Mouse (Mus musculus) lung, postnatal 0 days (tissue): ENCODE data around the gene Xbp1. TPM values are rescaled to one million over a fixed set of nuclear protein-coding genes. Genes with fewer than 3 reads are reported as not detected.
"Not testable (repeated sequence)": the region's sequence is repeated elsewhere in the genome, so short reads cannot be mapped to it uniquely, and the experiment has no call there.

Experiments used
- ATAC-seq: fragments of 200-750 bp; cut with Nextera tagmentation; 2 replicates; pipeline ENCODE4 v1.8.0; 2017; ENCODE audit warnings: moderate library complexity
- DNase-seq: peaks from one replicate; pipeline ENCODE4 v3.0.0-alpha.2; 2016; ENCODE audit warnings: low spot score
- H3K27ac ChIP-seq: fragments of 300-500 bp; sonication (generic); 2 replicates; pipeline ENCODE4 v1.5.1; 2014; ENCODE audit warnings: antibody characterized with exemption, mild to moderate bottlenecking, low read length, mixed read lengths
- H3K27me3 ChIP-seq: fragments of 300-500 bp; sonication (generic); replicated peaks from 2 replicates; pipeline ENCODE4 v1.6.1; 2014; ENCODE audit warnings: low read length, mixed read lengths; ENCODE audit not compliant: insufficient read depth
- H3K36me3 ChIP-seq: fragments of 300-500 bp; sonication (generic); 2 replicates; pipeline ENCODE4 v1.6.1; 2014; ENCODE audit warnings: low read length, mixed read lengths; ENCODE audit not compliant: insufficient read depth
- H3K4me1 ChIP-seq: fragments of 300-500 bp; sonication (generic); 2 replicates; pipeline ENCODE4 v1.6.1; 2014; ENCODE audit warnings: antibody characterized with exemption, low read depth, low read length, mixed read lengths; ENCODE audit not compliant: insufficient read depth
- H3K4me2 ChIP-seq: fragments of 300-500 bp; sonication (generic); replicated peaks from 2 replicates; pipeline ENCODE4 v1.6.1; 2014; ENCODE audit warnings: low read depth, mild to moderate bottlenecking, low read length, moderate library complexity, mixed read lengths
- H3K4me3 ChIP-seq: fragments of 300-500 bp; sonication (generic); 2 replicates; pipeline ENCODE4 v1.5.1; 2014; ENCODE audit warnings: low read depth, low read length
- H3K9ac ChIP-seq: fragments of 300-500 bp; sonication (generic); replicated peaks from 2 replicates; pipeline ENCODE4 v1.6.1; 2014; ENCODE audit warnings: low read depth, mild to moderate bottlenecking
- H3K9me3 ChIP-seq: fragments of 300-500 bp; sonication (generic); 2 replicates; pipeline ENCODE4 v1.6.1; 2016; ENCODE audit warnings: low read length, mixed read lengths
- CTCF ChIP-seq: IDR thresholded peaks from 2 replicates; pipeline ENCODE4 v1.5.1; 2016; ENCODE audit warnings: antibody characterized with exemption, mild to moderate bottlenecking
- EP300 ChIP-seq: IDR thresholded peaks from 2 replicates; pipeline ENCODE4 v1.6.1; 2016; ENCODE audit warnings: antibody characterized with exemption, mild to moderate bottlenecking, control low read depth
- WGBS: fragments of 180-500 bp; shearing (Covaris S2); extraction: QIAGEN DNeasy Blood & Tissue Kit; methylation state at CpG from one replicate; pipeline ENCODE4 v1.1.7; 2014; 5-methylcytosine and 5-hydroxymethylcytosine counted together
- polyA plus RNA-seq: library from polyadenylated mRNA; unstranded; fragments of >200 nt; fragmentation: Nextera tagmentation; extraction: Ambion mirVana; gene quantifications from 2 replicates; pipeline ENCODE4 v1.2.1, GENCODE M21; 2015

Xbp1 gene
- polyA plus RNA-seq, 1 experiment from 2014 or later: 211 TPM

- H3K4me2 ChIP-seq: no peak overlapping the region
- no peak overlapping the region for H3K27ac ChIP-seq
- 49% methylated on average over 6 of the region's 6 CpGs for WGBS
- no peak for DNase-seq
- no peak overlapping the region for H3K9ac ChIP-seq
- H3K27me3 ChIP-seq: no peaks in the 10 kb centered on the region
- no peak overlapping the region for H3K4me3 ChIP-seq
- TF ChIP-seq EP300 (no peak), CTCF (no peak)
- 0 out of 2 replicates have a peak, but pooled peaks cover 4% of the 10 kb centered on the region for H3K4me1 ChIP-seq
- H3K9me3 ChIP-seq: no peaks in the 10 kb centered on the region
- peaks cover 26% of the 10 kb centered on the region for H3K36me3 ChIP-seq
- ATAC-seq: peak; percentile 21; the same call in 1 of the 2 replicates
Observed at GRCm38 (mm10) chr11:5530717-5531116, 10.3 kb downstream of the Xbp1 start.

GRCm38 (mm10) chr11:5533108-5533507 lies 12.6 kb downstream of the Xbp1 start:
- DNase-seq (peak; percentile 44), ATAC-seq (peak; percentile 73)
- WGBS: 33% methylated on average over 5 of the region's 5 CpGs
- no peak overlapping the region for H3K4me2 ChIP-seq
- H3K4me1 ChIP-seq: 0 out of 2 replicates have a peak, but pooled peaks cover 4% of the 10 kb centered on the region
- no peaks in the 10 kb centered on the region for H3K27me3 ChIP-seq
- no peak overlapping the region for H3K4me3 ChIP-seq
- 0 out of 2 replicates have a peak, but pooled peaks have one; percentile 15 for TF ChIP-seq EP300
- TF ChIP-seq CTCF: peak; percentile 35
- H3K36me3 ChIP-seq: peaks cover 24% of the 10 kb centered on the region
- H3K27ac ChIP-seq: no peak overlapping the region
- H3K9me3 ChIP-seq: no peaks in the 10 kb centered on the region
- H3K9ac ChIP-seq: no peak overlapping the region

- not testable (repeated sequence) for H3K27ac ChIP-seq, H3K4me3 ChIP-seq, H3K9me3 ChIP-seq, H3K4me1 ChIP-seq, H3K4me2 ChIP-seq, ATAC-seq, H3K9ac ChIP-seq, H3K27me3 ChIP-seq, DNase-seq
- WGBS: 83% methylated on average over 4 of the region's 4 CpGs
- peaks cover 14% of the 10 kb centered on the region for H3K36me3 ChIP-seq
Observed at GRCm38 (mm10) chr11:5537454-5537853, 17.0 kb downstream of the Xbp1 start.

GRCm38 (mm10) chr11:5540331-5540730 lies 19.9 kb downstream of the Xbp1 start:
- Histone ChIP-seq H3K4me1 (peaks cover 5% of the 10 kb centered on the region; the same call in 1 of the 2 replicates), H3K27me3 (no peaks in the 10 kb centered on the region), H3K27ac (no peak overlapping the region), H3K9ac (no peak overlapping the region), H3K36me3 (no peaks in the 10 kb centered on the region), H3K4me3 (0 out of 2 replicates have a peak overlapping the region, but pooled peaks have one; percentile 84), H3K9me3 (no peaks in the 10 kb centered on the region), H3K4me2 (peak overlapping the region; percentile 80; the same call in 1 of the 2 replicates)
- ATAC-seq (no peak), DNase-seq (no peak)
- no peak for TF ChIP-seq CTCF
- TF ChIP-seq EP300: no peak
- WGBS: 35% methylated on average over 4 of the region's 4 CpGs

- peak overlapping the region; percentile 86 for H3K27ac ChIP-seq
- no peaks in the 10 kb centered on the region for H3K36me3 ChIP-seq
- DNase-seq: no peak
- no peaks in the 10 kb centered on the region for H3K9me3 ChIP-seq
- H3K27me3 ChIP-seq: no peaks in the 10 kb centered on the region
- ATAC-seq: no peak
- peak overlapping the region; percentile 85 for H3K9ac ChIP-seq
- H3K4me3 ChIP-seq: peak overlapping the region; percentile 84
- H3K4me2 ChIP-seq: peak overlapping the region; percentile 80
- WGBS: under 1% methylated on average over 28 of the region's 28 CpGs
- H3K4me1 ChIP-seq: peaks cover 5% of the 10 kb centered on the region; the same call in 1 of the 2 replicates
- TF ChIP-seq EP300 (no peak), CTCF (no peak)
Observed at GRCm38 (mm10) chr11:5541230-5541798, 20.9 kb downstream of the Xbp1 start.

- Histone ChIP-seq H3K4me1 (peaks cover 5% of the 10 kb centered on the region; the same call in 1 of the 2 replicates), H3K9ac (peak within 1 kb of the TSS; percentile 85), H3K4me2 (peak within 1 kb of the TSS; percentile 80), H3K27me3 (no peaks in the 10 kb centered on the region), H3K36me3 (no peaks in the 10 kb centered on the region), H3K27ac (peak within 1 kb of the TSS; percentile 86), H3K4me3 (peak within 1 kb of the TSS; percentile 84), H3K9me3 (no peaks in the 10 kb centered on the region)
- DNase-seq (peak; percentile 98), ATAC-seq (peak; percentile 99)
- TF ChIP-seq EP300: no peak; the same call in 1 of the 2 replicates
- TF ChIP-seq CTCF: peak; percentile 60
- WGBS: under 1% methylated on average over 63 of the region's 65 CpGs
Observed at GRCm38 (mm10) chr11:5541799-5542481, 21.5 kb downstream of the Xbp1 start, which contains the start of gene Ccdc117. Ccdc117 (minus strand) TSS chr11:5542187.
